Mouse (Mus musculus) cortical plate, adult 2 months (tissue): ENCODE results near the gene Ovol3.

Experiments
- CTCF ChIP-seq: fragments of 200-500 bp; IDR thresholded peaks from 2 replicates; pipeline ENCODE4 v1.5.1; 2011; ENCODE audit warnings: mild to moderate bottlenecking, control low read depth, low read length; ENCODE audit not compliant: insufficient read depth; ENCODE audit errors: extremely low read depth
- POLR2A ChIP-seq: fragments of 200-500 bp; IDR thresholded peaks from 2 replicates; pipeline ENCODE4 v1.6.1; 2011; ENCODE audit warnings: mild to moderate bottlenecking, low read length, control low read depth; ENCODE audit not compliant: insufficient read depth; ENCODE audit errors: extremely low read depth

DNA sequence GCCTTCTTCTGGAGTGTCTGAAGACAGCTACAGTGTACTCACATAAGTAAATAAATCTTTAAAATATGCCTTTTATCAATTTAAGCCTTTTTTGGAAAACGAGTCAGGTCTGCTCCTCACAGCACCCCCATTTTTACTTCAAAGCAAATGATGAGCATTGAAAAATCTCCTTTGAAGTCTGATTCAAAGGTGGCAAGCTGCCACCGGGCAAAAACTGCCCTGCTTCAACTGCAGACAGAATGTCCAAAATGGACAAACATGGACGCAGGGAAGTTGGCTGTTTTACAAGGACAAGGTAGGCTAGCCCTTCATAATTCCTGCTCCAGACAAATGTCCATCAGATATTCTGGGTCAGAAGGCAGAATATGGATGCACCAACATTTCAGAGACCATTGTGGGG, 14.1 kb downstream of the Ovol3 start:
- no peak for TF ChIP-seq POLR2A
- TF ChIP-seq CTCF, result no peak
